Mouse (Mus musculus) embryonic fibroblast, embryonic 13.5 days (primary cell): Measurements from ENCODE around the gene Ctf1.

Experiments
- CTCF ChIP-seq: IDR thresholded peaks from 2 replicates; pipeline ENCODE4 v1.5.1; 2011; ENCODE audit warnings: mild to moderate bottlenecking, control low read depth, low read length, moderate library complexity, borderline replicate concordance; ENCODE audit not compliant: insufficient read depth
- POLR2A ChIP-seq: IDR thresholded peaks from 2 replicates; pipeline ENCODE4 v1.6.1; 2011; ENCODE audit warnings: low read depth, mild to moderate bottlenecking, control low read depth, low read length, moderate library complexity

GRCm38 (mm10) chr7:127719258-127719657, 6.7 kb downstream of the Ctf1 start:
- TF ChIP-seq POLR2A, result no peak
- no peak for TF ChIP-seq CTCF
